Mouse (Mus musculus) kidney, adult 2 months (tissue): ENCODE results near the gene Hmcn1. TPM values are rescaled to one million over a fixed set of nuclear protein-coding genes. Genes with fewer than 3 reads are reported as not detected.

Source experiments
- DNase-seq: peaks from one replicate; pipeline ENCODE4 v3.0.0; 2021
- H3K27ac ChIP-seq: fragments of 200-500 bp; 2 replicates; pipeline ENCODE4 v1.5.1; 2012; ENCODE audit warnings: low read depth, low read length, control low read depth, inconsistent platforms; ENCODE audit not compliant: insufficient read depth
- H3K27me3 ChIP-seq: fragments of 200-500 bp; replicated peaks from 2 replicates; pipeline ENCODE4 v1.6.1; 2012; ENCODE audit warnings: mild to moderate bottlenecking, moderate library complexity, low read length, inconsistent platforms; ENCODE audit not compliant: control insufficient read depth, insufficient read depth
- H3K36me3 ChIP-seq: fragments of 200-500 bp; 2 replicates; pipeline ENCODE4 v1.6.1; 2012; ENCODE audit warnings: mild to moderate bottlenecking, moderate library complexity, low read length, inconsistent platforms; ENCODE audit not compliant: control insufficient read depth, insufficient read depth
- H3K4me1 ChIP-seq: fragments of 200-500 bp; 2 replicates; pipeline ENCODE4 v1.6.1; 2011; ENCODE audit warnings: low read length; ENCODE audit not compliant: control insufficient read depth, insufficient read depth
- H3K4me3 ChIP-seq: fragments of 200-500 bp; 2 replicates; pipeline ENCODE4 v1.5.1; 2011; ENCODE audit warnings: mild to moderate bottlenecking, low read depth, low read length, control low read depth; ENCODE audit not compliant: insufficient read depth
- CTCF ChIP-seq: fragments of 200-500 bp; conservative IDR thresholded peaks from 2 replicates; pipeline ENCODE4 v1.5.1; 2011; ENCODE audit warnings: low read depth, mild to moderate bottlenecking, control low read depth, low read length, moderate library complexity, mixed read lengths; ENCODE audit not compliant: insufficient read depth, insufficient read length
- POLR2A ChIP-seq: fragments of 200-500 bp; IDR thresholded peaks from one replicate; pipeline ENCODE4 v1.6.1; 2011; ENCODE audit warnings: low read depth, low read length, control low read depth
- WGBS: fragments of 180-500 bp; shearing (Covaris S2); methylation state at CpG from one replicate; pipeline ENCODE4 v1.1.7; 2018; 5-methylcytosine and 5-hydroxymethylcytosine counted together
- polyA plus RNA-seq: library from polyadenylated mRNA; depleted of rRNA; stranded (reverse); fragments of >200 nt; gene quantifications from 2 replicates; pipeline ENCODE4 v1.2.3, GENCODE M21; 2012; rRNA removed

Hmcn1 gene
- polyA plus RNA-seq, 1 experiment: 1.7 TPM

- 94% methylated on average over 2 of the region's 2 CpGs for WGBS
- H3K36me3 ChIP-seq: no peaks in the 10 kb centered on the region
- no peaks in the 10 kb centered on the region for H3K27me3 ChIP-seq
- DNase-seq: no peak
- H3K4me1 ChIP-seq: no peaks in the 10 kb centered on the region
- TF ChIP-seq POLR2A (no peak), CTCF (no peak)
- no peak overlapping the region for H3K4me3 ChIP-seq
- H3K27ac ChIP-seq: no peak overlapping the region
Measured at GRCm38 (mm10) chr1:150513041-150513440, 480.2 kb downstream of the Hmcn1 start.

Other genes with a start within 250 kb of the Hmcn1 start
- gene Gm47985, start 189.1 kb upstream of the Hmcn1 start, polyA plus RNA-seq: not detected in 2 replicates
- 0.31 and 0.54 TPM in 2 replicates for gene Gm8947, start 198.9 kb upstream of the Hmcn1 start, polyA plus RNA-seq
- not detected in 2 replicates for gene Gm47995, start 205.0 kb upstream of the Hmcn1 start, polyA plus RNA-seq
- 0.13 and 0.19 TPM in 2 replicates for gene 3110040M04Rik, start 210.7 kb upstream of the Hmcn1 start, polyA plus RNA-seq
- gene Gm47996, start 216.7 kb upstream of the Hmcn1 start, polyA plus RNA-seq: not detected in 2 replicates